Mouse (Mus musculus) CD4-positive helper T cell, adult 2 months (primary cell): ENCODE data around the gene Bbof1.

ENCODE experiments used
- DNase-seq: peaks from one replicate; pipeline ENCODE4 v3.0.0-alpha.2; 2012; ENCODE audit warnings: low read depth, missing footprints, low spot score

Bbof1 gene

GRCm38 (mm10) chr12:84400068-84400467 lies 8.8 kb upstream of the Bbof1 start:
- no peak for DNase-seq

GRCm38 (mm10) chr12:84400653-84401052 lies 8.2 kb upstream of the Bbof1 start:
- no peak for DNase-seq

- DNase-seq = no peak
Measured at GRCm38 (mm10) chr12:84402923-84403322, 5.9 kb upstream of the Bbof1 start.

GRCm38 (mm10) chr12:84404541-84404940 lies 4.3 kb upstream of the Bbof1 start:
- no peak for DNase-seq

- DNase-seq = no peak
Measured at GRCm38 (mm10) chr12:84407259-84407658, 1.6 kb upstream of the Bbof1 start.

GRCm38 (mm10) chr12:84407874-84408818 lies 725 bp upstream of the Bbof1 start:
- peak; percentile 87 for DNase-seq

- peak; percentile 96 for DNase-seq
Measured at GRCm38 (mm10) chr12:84416834-84417604, 8.1 kb downstream of the Bbof1 start, which contains the start of gene Rnf113a2. TSS of gene Rnf113a2 (plus strand) at chr12:84417196.

- no peak for DNase-seq
Measured at GRCm38 (mm10) chr12:84417605-84417922, 8.7 kb downstream of the Bbof1 start.

- no peak for DNase-seq
Measured at GRCm38 (mm10) chr12:84423990-84424389, 15.1 kb downstream of the Bbof1 start.

- DNase-seq = no peak
Measured at GRCm38 (mm10) chr12:84429825-84430224, 21.0 kb downstream of the Bbof1 start.

- no peak for DNase-seq
Measured at GRCm38 (mm10) chr12:84438697-84439096, 29.8 kb downstream of the Bbof1 start.

- DNase-seq = no peak
Measured at GRCm38 (mm10) chr12:84442526-84442925, 33.7 kb downstream of the Bbof1 start.

- no peak for DNase-seq
Measured at GRCm38 (mm10) chr12:84447386-84447785, 38.5 kb downstream of the Bbof1 start.

- DNase-seq = no peak
Measured at GRCm38 (mm10) chr12:84448181-84448580, 39.3 kb downstream of the Bbof1 start.

- DNase-seq = no peak
Measured at GRCm38 (mm10) chr12:84449887-84450286, 41.0 kb downstream of the Bbof1 start.

GRCm38 (mm10) chr12:84450351-84450717 lies 41.5 kb downstream of the Bbof1 start:
- no peak for DNase-seq

GRCm38 (mm10) chr12:84450718-84451646 lies 42.1 kb downstream of the Bbof1 start, which contains the start of the genes Aldh6a1 and Lin52:
TSS of gene Aldh6a1 (minus strand) at chr12:84451004.
TSS of gene Lin52 (plus strand) at chr12:84451422.
- DNase-seq = peak; percentile 99

GRCm38 (mm10) chr12:84451801-84452200 lies 42.9 kb downstream of the Bbof1 start:
- no peak for DNase-seq

GRCm38 (mm10) chr12:84456911-84457310 lies 48.0 kb downstream of the Bbof1 start:
- no peak for DNase-seq

- no peak for DNase-seq
Measured at GRCm38 (mm10) chr12:84459845-84460244, 51.0 kb downstream of the Bbof1 start.

- no peak for DNase-seq
Measured at GRCm38 (mm10) chr12:84461416-84461815, 52.5 kb downstream of the Bbof1 start.
